ENCODE assay signal across 30 mouse cellular contexts in genomic region chr2:22813921-22814320, GRCm38 (mm10). TPM values are rescaled to one million over a fixed set of nuclear protein-coding genes. Genes with fewer than 3 reads are reported as not detected.
DNase-seq lines count a peak whose midpoint lies in the region; ATAC-seq and TF ChIP-seq lines count a peak whose summit lies in the region.
"Had no signal": no experiment of that assay in that cellular context is flagged by ENCODE, and none has a peak within 500 bp of the region (broad histone marks: within the 10 kb centered on the region; RNA-seq: fewer than 3 reads in every experiment).

No protein-coding gene starts in this region.

- no peaks in the 10 kb centered on the region for H3K27me3 ChIP-seq in kidney, postnatal 0 days (ENCODE audit: insufficient read depth, low read length)
- no peaks in the 10 kb centered on the region for H3K27me3 ChIP-seq in kidney, embryonic 16.5 days (ENCODE audit: insufficient read depth, low read length)
- H3K27me3 ChIP-seq: CH12.LX; forebrain, embryonic 13.5 days had no signal

- peak; percentile 49 for DNase-seq in kidney, postnatal 0 days (ENCODE audit: low spot score)
- DNase-seq in NIH3T3 (ENCODE audit: low read depth) (peak; percentile 67), adipocyte (ENCODE audit: low spot score) (no peak)
- DNase-seq in fibroblast of lung, adult 2 months (ENCODE audit: low read depth): peak; percentile 47
- peak; percentile 5 for DNase-seq in skeletal muscle tissue, adult 2 months (ENCODE audit: low read depth, low spot score)
- no peak for DNase-seq in cerebellum, postnatal 14 days
- no peak for DNase-seq in heart, adult 9 months (ENCODE audit: low spot score in 2 of 2)
- DNase-seq: adrenal gland, adult 8-10 months; adrenal gland, postnatal 25 days; B cell, adult 2 months; cerebellum, adult 11 months; cerebellum, adult 2 months; cerebellum, postnatal 10 days; gastrocnemius, postnatal 10 days; gastrocnemius, postnatal 36 days; heart, adult 2 months; kidney, adult 18-20 months; kidney, adult 9 months had no signal

- H3K36me3 ChIP-seq in kidney, postnatal 0 days (ENCODE audit: insufficient read depth, low read length): no peaks in the 10 kb centered on the region
- no peaks in the 10 kb centered on the region for H3K36me3 ChIP-seq in kidney, embryonic 16.5 days (ENCODE audit: insufficient read depth, low read length)
- H3K36me3 ChIP-seq: forebrain, embryonic 10.5 days had no signal

- WGBS in kidney, postnatal 0 days: 33% methylated on average over 5 of the region's 5 CpGs
- WGBS in kidney, embryonic 16.5 days: 45% methylated on average over 5 of the region's 5 CpGs

- H3K27ac ChIP-seq in kidney, postnatal 0 days: no peak overlapping the region
- H3K27ac ChIP-seq in kidney, embryonic 16.5 days (ENCODE audit: low read length): no peak overlapping the region
- H3K27ac ChIP-seq: forebrain, embryonic 10.5 days; forebrain, embryonic 13.5 days; heart, adult 2 months; hindbrain, embryonic 14.5 days; hindbrain, postnatal 0 days had no signal

- no peak overlapping the region for H3K4me3 ChIP-seq in kidney, postnatal 0 days (replicated peaks; ENCODE audit: low read depth, low read length)
- H3K4me3 ChIP-seq in kidney, embryonic 16.5 days (ENCODE audit: low read length): no peak overlapping the region
- H3K4me3 ChIP-seq: erythroblast, embryonic 14.5 days; forebrain, embryonic 10.5 days; forebrain, embryonic 13.5 days; heart, adult 2 months had no signal

- no peak for TF ChIP-seq CTCF in kidney, postnatal 0 days (IDR thresholded peaks at IDR 0.05; ENCODE audit: low read depth)

- H3K9me3 ChIP-seq in kidney, postnatal 0 days (replicated peaks; ENCODE audit: low read length): no peaks in the 10 kb centered on the region
- H3K9me3 ChIP-seq in kidney, embryonic 16.5 days (ENCODE audit: low read length): no peaks in the 10 kb centered on the region
- H3K9me3 ChIP-seq: forebrain, embryonic 10.5 days; forebrain, embryonic 13.5 days; G1E had no signal

- no peak for ATAC-seq in kidney, postnatal 0 days (replicated peaks; ENCODE audit: low FRiP score, low read depth)
- ATAC-seq in kidney, embryonic 16.5 days (ENCODE audit: low FRiP score, low TSS enrichment): no peak
- ATAC-seq: forebrain, embryonic 13.5 days; forebrain, embryonic 16.5 days; hindbrain, postnatal 0 days; inflammation-experienced regulatory T-cells, adult 6 months; intestine, embryonic 16.5 days had no signal

- H3K4me1 ChIP-seq in kidney, postnatal 0 days (replicated peaks; ENCODE audit: insufficient read depth, low read length): no peaks in the 10 kb centered on the region
- H3K4me1 ChIP-seq in kidney, embryonic 16.5 days (ENCODE audit: insufficient read depth, low read length): no peaks in the 10 kb centered on the region
- H3K4me1 ChIP-seq: forebrain, embryonic 10.5 days; forebrain, embryonic 13.5 days had no signal

- H3K4me2 ChIP-seq in kidney, postnatal 0 days (ENCODE audit: low read length): no peak overlapping the region
- no peak overlapping the region for H3K4me2 ChIP-seq in kidney, embryonic 16.5 days (replicated peaks; ENCODE audit: low read depth, low read length)
- H3K4me2 ChIP-seq: forebrain, embryonic 13.5 days; heart, embryonic 11.5 days; hindbrain, embryonic 14.5 days had no signal

- H3K9ac ChIP-seq in kidney, postnatal 0 days (ENCODE audit: low read depth, low read length): no peak overlapping the region
- H3K9ac ChIP-seq in kidney, embryonic 16.5 days (replicated peaks; ENCODE audit: low read length): no peak overlapping the region
- H3K9ac ChIP-seq: forebrain, embryonic 13.5 days; hindbrain, embryonic 14.5 days had no signal

RNA-seq across cellular contexts. Expression of gene Apbb1ip, which starts 40.0 kb away (rescaled TPM):
- polyA plus RNA-seq in kidney, postnatal 0 days (2015; fragmentation: Nextera tagmentation; extraction: Ambion mirVana): 2.9 and 3.5 TPM in 2 replicates
- 1.7 and 1.8 TPM in 2 replicates for polyA plus RNA-seq in kidney, embryonic 16.5 days (2015; fragmentation: Nextera tagmentation; extraction: Ambion mirVana)

Comparison
In these comparisons a context has a peak if more than half of its experiments do, and no peak if none do; other contexts are left out.
1. DNase-seq: peak in kidney, postnatal 0 days (single experiment), NIH3T3 (single experiment), fibroblast of lung, adult 2 months (single experiment) and skeletal muscle tissue, adult 2 months (single experiment); none in adipocyte (single experiment), cerebellum, postnatal 14 days (0 of 2) and heart, adult 9 months (0 of 2).